Mouse (Mus musculus) ES-Bruce4 (cell line): ENCODE measurements at regions not wholly inside any gene's neighbourhood (a gene's known extent, or its start where the extent isn't known, plus 50 kb on each side); places are given as distances from the start of the nearest gene placed in this dataset.

Experiments
- H3K27ac ChIP-seq: 2 replicates; pipeline ENCODE4 v1.5.1; 2012; ENCODE audit warnings: low read length, inconsistent platforms; ENCODE audit not compliant: insufficient read depth
- H3K27me3 ChIP-seq: 2 replicates; pipeline ENCODE4 v1.6.1; 2012; ENCODE audit warnings: mild to moderate bottlenecking, low read length, inconsistent platforms; ENCODE audit not compliant: control insufficient read depth, poor library complexity, insufficient read depth, severe bottlenecking
- H3K36me3 ChIP-seq: 2 replicates; pipeline ENCODE4 v1.6.1; 2012; ENCODE audit warnings: inconsistent platforms, mild to moderate bottlenecking, low read length, moderate library complexity; ENCODE audit not compliant: control insufficient read depth, poor library complexity, insufficient read depth, severe bottlenecking
- H3K4me1 ChIP-seq: one replicate; pipeline ENCODE4 v1.8.1; 2011; ENCODE audit warnings: low read length; ENCODE audit not compliant: control insufficient read depth, insufficient read depth
- H3K4me3 ChIP-seq: 2 replicates; pipeline ENCODE4 v1.5.1; 2011; ENCODE audit warnings: low read depth, mild to moderate bottlenecking, low read length
- H3K9ac ChIP-seq: 2 replicates; pipeline ENCODE4 v1.6.1; 2012; ENCODE audit warnings: low read depth, mild to moderate bottlenecking, inconsistent platforms; ENCODE audit not compliant: poor library complexity, severe bottlenecking
- H3K9me3 ChIP-seq: replicated peaks from 2 replicates; pipeline ENCODE4 v1.6.1; 2012; ENCODE audit warnings: mild to moderate bottlenecking, low read length, inconsistent platforms; ENCODE audit not compliant: control insufficient read depth, poor library complexity, insufficient read depth, severe bottlenecking
- CTCF ChIP-seq: IDR thresholded peaks from one replicate; pipeline ENCODE4 v1.8.1; 2011; ENCODE audit warnings: low read depth, low read length
- EP300 ChIP-seq: IDR thresholded peaks from 2 replicates; pipeline ENCODE4 v1.6.1; 2011; ENCODE audit warnings: low read depth, low read length; ENCODE audit not compliant: insufficient read depth
- POLR2A ChIP-seq: IDR thresholded peaks from one replicate; pipeline ENCODE4 v1.8.1; 2011; ENCODE audit warnings: low read length; ENCODE audit not compliant: insufficient read depth

DNA sequence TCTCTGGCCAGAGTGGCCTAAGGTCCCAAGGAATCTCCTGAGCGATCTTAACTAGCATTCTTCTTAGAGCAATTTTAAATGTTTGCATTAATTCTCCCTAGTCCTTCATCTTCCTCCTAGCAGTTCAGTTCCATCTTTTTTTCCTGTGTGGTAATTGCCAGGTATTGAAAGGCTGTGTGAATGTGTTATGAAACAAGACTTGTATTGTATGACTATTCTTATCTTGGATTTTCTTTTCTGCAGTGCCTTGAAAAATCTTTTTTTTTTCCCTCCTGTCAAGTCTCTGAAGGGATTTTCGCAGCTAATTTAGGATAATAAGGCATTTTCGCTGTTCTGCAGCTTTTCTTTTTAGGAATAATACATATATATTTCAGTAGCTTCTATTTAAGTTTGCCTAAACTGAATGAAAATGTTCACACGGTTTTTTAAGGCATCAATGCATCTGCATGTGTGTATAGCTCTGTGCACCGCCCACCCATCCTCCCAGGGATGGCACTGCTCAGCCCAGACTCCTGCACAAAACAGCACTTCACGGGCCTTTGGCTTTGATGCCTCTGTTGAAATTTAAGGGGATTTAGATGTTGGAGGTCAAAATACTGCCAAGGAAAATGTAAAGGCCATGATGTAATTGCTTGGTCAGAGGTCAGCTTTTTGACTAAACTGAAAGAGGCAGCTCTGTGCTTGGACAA lies 132.4 kb downstream of the Fgf9 start:
- Histone ChIP-seq H3K9ac (no peak overlapping the region), H3K36me3 (no peaks in the 10 kb centered on the region), H3K27me3 (no peaks in the 10 kb centered on the region), H3K4me1 (no peaks in the 10 kb centered on the region), H3K9me3 (no peaks in the 10 kb centered on the region), H3K4me3 (no peak overlapping the region), H3K27ac (no peak overlapping the region)
- TF ChIP-seq CTCF (no peak), EP300 (no peak)

- Histone ChIP-seq H3K27me3 (no peaks in the 10 kb centered on the region), H3K36me3 (no peaks in the 10 kb centered on the region), H3K27ac (no peak overlapping the region), H3K9me3 (no peaks in the 10 kb centered on the region), H3K4me3 (no peak overlapping the region), H3K9ac (no peak overlapping the region), H3K4me1 (no peaks in the 10 kb centered on the region)
- TF ChIP-seq EP300 (no peak), POLR2A (no peak), CTCF (no peak)
Measured at GRCm38 (mm10) chr14:58189948-58190347, 119.6 kb downstream of the Fgf9 start.

DNA sequence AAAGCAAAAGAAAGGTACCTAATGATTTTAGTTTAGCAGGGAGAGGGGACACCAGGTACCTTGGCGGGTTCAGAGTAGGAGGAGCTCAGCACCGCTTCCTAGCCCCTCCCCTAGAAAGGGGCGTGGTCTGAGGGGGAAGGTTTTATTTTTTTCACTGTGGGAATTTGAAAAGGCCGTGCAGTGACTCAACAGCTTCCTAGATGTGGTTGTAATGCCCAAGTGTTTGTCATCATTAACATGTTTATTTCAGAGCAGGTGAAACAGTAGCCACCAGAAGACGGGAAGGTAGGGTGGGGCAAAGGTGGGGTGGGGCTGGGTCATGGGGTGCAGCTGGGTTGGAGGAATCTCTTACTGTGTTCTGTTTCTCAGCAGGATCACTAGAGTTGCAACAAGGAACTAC lies 112.5 kb downstream of the Fgf9 start:
- H3K4me3 ChIP-seq = no peak overlapping the region
- no peaks in the 10 kb centered on the region for H3K27me3 ChIP-seq
- no peaks in the 10 kb centered on the region for H3K4me1 ChIP-seq
- H3K9me3 ChIP-seq = no peaks in the 10 kb centered on the region; the same call in 1 of the 2 replicates
- no peak overlapping the region for H3K27ac ChIP-seq
- H3K9ac ChIP-seq = no peak overlapping the region
- TF ChIP-seq CTCF (no peak), POLR2A (no peak), EP300 (no peak)
- H3K36me3 ChIP-seq = no peaks in the 10 kb centered on the region

- no peak overlapping the region for H3K4me3 ChIP-seq
- no peaks in the 10 kb centered on the region; the same call in 1 of the 2 replicates for H3K9me3 ChIP-seq
- H3K27ac ChIP-seq = no peak overlapping the region
Measured at GRCm38 (mm10) chr14:58180724-58181123, 110.4 kb downstream of the Fgf9 start.

DNA sequence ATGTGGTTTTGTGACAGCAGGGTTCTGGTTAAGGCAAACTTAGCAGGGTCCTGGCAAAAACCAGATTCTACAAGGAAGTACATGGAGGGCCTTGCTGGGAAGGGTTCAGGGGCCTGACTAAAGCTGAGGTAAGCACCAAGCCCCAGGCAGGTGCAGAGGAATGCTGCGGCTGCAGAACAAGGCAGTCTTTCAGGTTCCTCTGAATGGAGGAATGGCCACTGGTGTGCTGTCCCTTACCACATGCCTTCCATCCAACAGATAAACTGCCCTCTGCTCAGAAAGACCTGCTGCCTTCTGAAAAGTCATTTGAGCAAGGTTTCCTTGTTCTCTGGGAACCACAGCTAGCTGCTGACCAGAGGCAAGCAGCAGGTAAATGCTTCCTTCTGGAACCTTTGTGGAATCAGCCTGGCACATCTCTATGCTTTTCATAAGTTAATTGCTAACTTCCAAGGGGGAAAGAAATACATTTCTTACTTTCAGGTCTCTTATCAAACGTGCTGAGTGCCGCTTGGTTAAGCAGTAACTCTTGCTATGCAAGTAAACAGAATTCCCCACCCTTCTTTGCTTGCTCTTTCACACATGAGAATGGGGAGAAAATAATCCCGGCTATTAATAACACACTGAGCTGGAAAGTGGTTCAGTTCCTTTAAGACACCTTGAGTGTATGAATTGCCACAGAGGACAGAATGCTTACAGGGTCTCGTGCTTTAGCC lies 105.5 kb downstream of the Fgf9 start:
- no peak overlapping the region for H3K9ac ChIP-seq
- no peak overlapping the region for H3K4me3 ChIP-seq
- no peak for TF ChIP-seq POLR2A
- no peak for TF ChIP-seq EP300
- no peak for TF ChIP-seq CTCF
- no peaks in the 10 kb centered on the region for H3K4me1 ChIP-seq
- no peak overlapping the region for H3K27ac ChIP-seq
- H3K9me3 ChIP-seq = no peaks in the 10 kb centered on the region; the same call in 1 of the 2 replicates
- H3K36me3 ChIP-seq = no peaks in the 10 kb centered on the region
- no peaks in the 10 kb centered on the region; the same call in 1 of the 2 replicates for H3K27me3 ChIP-seq

More at GRCm38 (mm10) chr14:58180724-58181123, 110.4 kb downstream of the Fgf9 start:
- no peaks in the 10 kb centered on the region for H3K36me3 ChIP-seq
- H3K4me1 ChIP-seq = no peaks in the 10 kb centered on the region
- H3K9ac ChIP-seq = no peak overlapping the region
- TF ChIP-seq CTCF (no peak), POLR2A (no peak), EP300 (no peak)
- no peaks in the 10 kb centered on the region for H3K27me3 ChIP-seq

- no peak overlapping the region for H3K27ac ChIP-seq
- no peaks in the 10 kb centered on the region for H3K4me1 ChIP-seq
- H3K36me3 ChIP-seq = no peaks in the 10 kb centered on the region
- no peak overlapping the region for H3K9ac ChIP-seq
- no peaks in the 10 kb centered on the region; the same call in 1 of the 2 replicates for H3K9me3 ChIP-seq
- no peak for TF ChIP-seq POLR2A
- no peak for TF ChIP-seq EP300
- no peak for TF ChIP-seq CTCF
- H3K4me3 ChIP-seq = no peak overlapping the region
- H3K27me3 ChIP-seq = no peaks in the 10 kb centered on the region; the same call in 1 of the 2 replicates
Measured at GRCm38 (mm10) chr14:58174512-58174911, 104.2 kb downstream of the Fgf9 start.
